Mouse (Mus musculus): ENCODE measurements at regions not wholly inside any gene's neighbourhood (a gene's known extent, or its start where the extent isn't known, plus 50 kb on each side); places are given as distances from the start of the nearest gene placed in this dataset.
A peak's percentile ranks its signal among the peaks of the same experiment; 100 is the strongest.

DNA sequence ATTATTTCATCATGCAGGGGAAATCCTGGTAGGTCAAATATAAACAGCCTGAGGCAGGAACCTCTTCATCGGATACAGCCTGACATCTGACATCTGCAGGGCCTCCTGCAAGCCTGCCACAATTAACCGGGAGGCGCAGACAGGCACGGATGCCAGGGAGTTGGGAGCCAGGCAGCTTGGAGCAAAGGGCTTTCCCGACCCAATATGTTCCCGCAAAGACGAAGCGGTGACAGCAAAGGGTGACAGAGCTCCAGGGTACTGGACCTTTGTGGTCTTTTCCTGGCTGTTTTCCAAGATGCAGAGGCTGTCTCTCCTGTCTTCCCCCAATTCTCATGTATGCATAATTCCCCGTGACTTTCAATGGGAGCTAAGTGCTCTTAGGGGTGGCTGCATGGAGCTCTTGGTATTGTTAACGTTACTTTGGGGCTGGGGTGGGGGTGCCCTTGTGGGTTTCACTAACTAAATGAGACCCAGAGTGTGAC lies 55.4 kb upstream of the Lhx8 start:
- Histone ChIP-seq H3K4me2 (no peak overlapping the region), H3K4me3 (no peak overlapping the region), H3K4me1 (replicated peaks) (peaks cover 7% of the 10 kb centered on the region), H3K27ac (replicated peaks) (no peak overlapping the region), H3K9me3 (no peaks in the 10 kb centered on the region), H3K27me3 (no peaks in the 10 kb centered on the region), H3K9ac (no peak overlapping the region), H3K36me3 (no peaks in the 10 kb centered on the region)
- ATAC-seq (ENCODE audit: low FRiP score, low read depth), result peak; percentile 61
- WGBS, result 5% methylated on average over 10 of the region's 10 CpGs

DNA sequence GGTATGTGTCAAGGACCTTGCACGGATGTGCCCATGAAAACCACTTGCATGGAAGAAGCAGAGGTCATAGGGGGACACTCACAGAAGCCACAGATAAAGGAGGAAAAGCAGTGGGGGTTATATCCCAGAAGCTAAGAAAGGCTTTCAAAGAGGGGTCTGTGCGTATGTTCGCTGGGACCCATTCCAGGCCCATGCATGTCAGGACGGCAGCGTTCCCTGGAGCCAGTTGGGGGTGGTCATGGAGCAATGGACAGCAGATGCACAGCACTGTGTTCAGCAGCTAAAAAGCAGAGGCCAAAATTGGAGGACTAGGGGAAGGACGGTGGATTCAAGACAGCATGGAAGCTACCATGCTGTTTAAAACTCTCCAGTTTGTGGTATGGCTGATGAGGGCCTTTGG lies 52.4 kb upstream of the Lhx8 start:
- Histone ChIP-seq H3K27me3 (no peaks in the 10 kb centered on the region), H3K4me1 (replicated peaks) (peaks cover 7% of the 10 kb centered on the region), H3K4me2 (no peak overlapping the region), H3K9ac (no peak overlapping the region), H3K27ac (replicated peaks) (no peak overlapping the region), H3K9me3 (no peaks in the 10 kb centered on the region), H3K36me3 (no peaks in the 10 kb centered on the region), H3K4me3 (no peak overlapping the region)
- WGBS, result 61% methylated on average over 6 of the region's 6 CpGs
- ATAC-seq (ENCODE audit: low FRiP score, low read depth), result no peak

DNA sequence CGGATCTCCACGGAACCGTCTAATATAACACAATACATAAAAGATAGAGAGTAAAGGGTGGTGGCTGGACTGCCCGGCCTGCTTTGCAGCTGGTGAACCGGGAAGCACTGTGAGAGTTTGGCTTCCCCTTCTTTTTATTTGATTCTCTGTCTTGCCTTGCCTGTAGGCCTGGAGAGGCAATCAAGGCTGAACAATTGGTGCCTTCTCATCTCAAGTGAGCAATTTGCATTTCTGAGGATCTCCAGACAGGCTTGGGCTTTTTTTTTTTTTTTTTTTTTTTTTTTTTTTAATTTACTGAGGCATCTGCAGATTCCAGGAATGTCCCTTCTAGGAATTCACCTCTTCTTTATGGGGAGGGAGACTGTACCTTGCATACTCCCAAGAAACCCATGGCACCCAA lies 51.1 kb upstream of the Lhx8 start:
- Histone ChIP-seq H3K9me3 (no peaks in the 10 kb centered on the region), H3K4me1 (replicated peaks) (peaks cover 7% of the 10 kb centered on the region), H3K27ac (replicated peaks) (no peak overlapping the region), H3K9ac (no peak overlapping the region), H3K4me3 (no peak overlapping the region), H3K4me2 (no peak overlapping the region), H3K27me3 (no peaks in the 10 kb centered on the region), H3K36me3 (no peaks in the 10 kb centered on the region)
- no peak for ATAC-seq (ENCODE audit: low FRiP score, low read depth)
- WGBS, result 16% methylated on average over 5 of the region's 5 CpGs
